Mouse (Mus musculus) forebrain, embryonic 14.5 days (tissue): Measurements from ENCODE around the gene Vwa1. TPM values are rescaled to one million over a fixed set of nuclear protein-coding genes. Genes with fewer than 3 reads are reported as not detected.
A peak's percentile ranks its signal among the peaks of the same experiment; 100 is the strongest.
"Not testable (repeated sequence)": the region's sequence is repeated elsewhere in the genome, so short reads cannot be mapped to it uniquely, and the experiment has no call there.

Experiments
- ATAC-seq: fragments of 200-750 bp; cut with Nextera tagmentation; 2 replicates; pipeline ENCODE4 v1.8.0; 2017; ENCODE audit warnings: mild to moderate bottlenecking, moderate library complexity
- DNase-seq: peaks from one replicate; pipeline ENCODE4 v3.0.0-alpha.2; 2015; ENCODE audit warnings: low spot score
- H3K27ac ChIP-seq: fragments of 300-500 bp; sonication (generic); 2 replicates; pipeline ENCODE4 v1.5.1; 2014; ENCODE audit warnings: low read depth, mild to moderate bottlenecking, control low read depth, low read length, moderate library complexity
- H3K27me3 ChIP-seq: fragments of 300-500 bp; sonication (generic); replicated peaks from 2 replicates; pipeline ENCODE4 v1.6.1; 2014; ENCODE audit warnings: low read length, control low read depth, mixed read lengths; ENCODE audit not compliant: control insufficient read depth, insufficient read depth
- H3K36me3 ChIP-seq: fragments of 300-500 bp; sonication (generic); 2 replicates; pipeline ENCODE4 v1.6.1; 2014; ENCODE audit warnings: low read length, control low read depth; ENCODE audit not compliant: control insufficient read depth, insufficient read depth
- H3K4me1 ChIP-seq: fragments of 300-500 bp; sonication (generic); 2 replicates; pipeline ENCODE4 v1.6.1; 2014; ENCODE audit warnings: antibody characterized with exemption, low read length, control low read depth; ENCODE audit not compliant: control insufficient read depth, insufficient read depth
- H3K4me2 ChIP-seq: fragments of 300-500 bp; sonication (generic); 2 replicates; pipeline ENCODE4 v1.6.1; 2014; ENCODE audit warnings: mild to moderate bottlenecking, control low read depth, low read length
- H3K4me3 ChIP-seq: fragments of 300-500 bp; sonication (generic); 2 replicates; pipeline ENCODE4 v1.5.1; 2014; ENCODE audit warnings: low read depth, low read length, control low read depth
- H3K9ac ChIP-seq: fragments of 300-500 bp; sonication (generic); 2 replicates; pipeline ENCODE4 v1.6.1; 2014; ENCODE audit warnings: mild to moderate bottlenecking, low read length, control low read depth, moderate library complexity
- H3K9me3 ChIP-seq: fragments of 300-500 bp; sonication (generic); replicated peaks from 2 replicates; pipeline ENCODE4 v1.6.1; 2016; ENCODE audit warnings: low read length, control low read depth, mixed read lengths; ENCODE audit not compliant: control insufficient read depth
- WGBS: fragments of 180-500 bp; shearing (Covaris S2); extraction: QIAGEN DNeasy Blood & Tissue Kit; methylation state at CpG from one replicate; pipeline ENCODE4 v1.1.7; 2014; 5-methylcytosine and 5-hydroxymethylcytosine counted together
- polyA plus RNA-seq: library from polyadenylated mRNA; unstranded; fragments of >200 nt; fragmentation: Nextera tagmentation; extraction: Ambion mirVana; gene quantifications from 2 replicates; pipeline ENCODE4 v1.2.1, GENCODE M21; 2014

The Vwa1 gene
- polyA plus RNA-seq, 1 experiment from 2014 or later = 21.8 TPM

DNA sequence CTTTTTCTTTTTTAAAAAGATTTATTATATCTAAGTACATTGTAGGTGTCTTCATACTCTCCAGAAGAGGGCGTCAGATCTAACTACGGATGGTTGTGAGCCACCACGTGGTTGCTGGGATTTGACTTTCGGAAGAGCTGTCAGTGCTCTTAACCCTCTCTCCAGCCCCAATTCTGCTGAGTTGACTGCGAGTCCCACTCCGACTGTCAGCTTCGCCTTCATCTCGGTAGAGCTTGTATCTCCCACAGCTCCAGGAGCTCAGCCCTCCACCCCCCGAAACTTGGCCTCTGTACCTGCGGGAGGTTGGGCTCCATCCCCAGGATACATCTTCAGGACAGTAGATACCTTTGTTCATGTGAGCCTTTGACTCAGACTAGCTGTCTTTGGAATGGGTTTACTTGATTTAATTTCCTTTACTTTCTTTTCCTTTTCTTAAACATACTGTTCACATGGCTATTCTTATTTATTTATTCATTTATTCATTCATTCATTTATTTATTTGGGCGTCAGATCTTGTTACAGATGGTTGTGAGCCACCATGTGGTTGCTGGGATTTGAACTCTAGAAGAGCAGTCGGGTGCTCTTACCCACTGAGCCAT lies 28.3 kb upstream of the Vwa1 start, which contains the start of gene Mrpl20:
Mrpl20 (plus strand) TSS at position 138 of the 599 bp plus-strand sequence.
- WGBS = 7% methylated on average over 12 of the region's 12 CpGs
- no peaks in the 10 kb centered on the region for H3K27me3 ChIP-seq
- H3K4me2 ChIP-seq = peak within 1 kb of the TSS; percentile 83
- H3K27ac ChIP-seq = peak within 1 kb of the TSS; percentile 57
- ATAC-seq (peak; percentile 1; the same call in 1 of the 2 replicates), DNase-seq (peak; percentile 32)
- H3K9me3 ChIP-seq = no peaks in the 10 kb centered on the region
- peak within 1 kb of the TSS; percentile 83 for H3K4me3 ChIP-seq
- peak within 1 kb of the TSS; percentile 86 for H3K9ac ChIP-seq
- peaks cover 22% of the 10 kb centered on the region for H3K36me3 ChIP-seq
- H3K4me1 ChIP-seq = peaks cover 11% of the 10 kb centered on the region

DNA sequence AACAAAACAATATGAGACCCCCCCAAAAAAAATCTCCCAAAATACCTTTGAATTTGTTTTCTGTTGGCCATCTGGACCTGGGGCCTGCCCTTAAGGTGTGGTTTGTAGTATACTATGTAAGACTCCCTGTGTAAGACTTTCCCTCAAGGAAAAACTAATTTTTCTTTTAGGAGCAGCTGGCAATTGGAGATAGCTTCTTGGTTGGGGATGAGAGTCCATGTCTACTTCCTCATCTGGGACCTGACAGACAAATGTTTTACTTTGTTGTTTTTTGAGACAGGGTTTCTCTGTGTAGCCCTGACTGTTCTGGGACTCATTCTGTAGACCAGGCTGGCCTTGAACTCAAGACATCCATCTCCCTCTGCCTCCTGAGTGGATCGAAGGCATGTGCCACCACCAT lies 27.6 kb upstream of the Vwa1 start:
- WGBS = 100% methylated on average over 1 of the region's 1 CpGs

GRCm38 (mm10) chr4:155793730-155794129 lies 19.2 kb upstream of the Vwa1 start:
- 86% methylated on average over 2 of the region's 2 CpGs for WGBS
- no peaks in the 10 kb centered on the region for H3K27me3 ChIP-seq
- H3K4me2 ChIP-seq = no peak overlapping the region
- DNase-seq = no peak
- ATAC-seq = no peak
- H3K36me3 ChIP-seq = no peaks in the 10 kb centered on the region
- H3K9me3 ChIP-seq = no peaks in the 10 kb centered on the region
- no peak overlapping the region for H3K9ac ChIP-seq
- H3K27ac ChIP-seq = no peak overlapping the region
- H3K4me3 ChIP-seq = no peak overlapping the region
- H3K4me1 ChIP-seq = no peaks in the 10 kb centered on the region

More for the DNA sequence above, 27.6 kb upstream of the Vwa1 start:
- Histone ChIP-seq H3K4me1 (peaks cover 11% of the 10 kb centered on the region), H3K9ac (no peak overlapping the region), H3K4me3 (no peak overlapping the region), H3K9me3 (no peaks in the 10 kb centered on the region), H3K27me3 (no peaks in the 10 kb centered on the region), H3K4me2 (no peak overlapping the region), H3K27ac (no peak overlapping the region), H3K36me3 (peaks cover 14% of the 10 kb centered on the region)
- ATAC-seq (no peak), DNase-seq (no peak)

GRCm38 (mm10) chr4:155791240-155791933 lies 16.9 kb upstream of the Vwa1 start:
- ATAC-seq (no peak), DNase-seq (no peak)
- no peaks in the 10 kb centered on the region for H3K27me3 ChIP-seq
- H3K4me2 ChIP-seq = no peak overlapping the region
- no peak overlapping the region for H3K27ac ChIP-seq
- H3K4me3 ChIP-seq = no peak overlapping the region
- H3K36me3 ChIP-seq = no peaks in the 10 kb centered on the region
- no peaks in the 10 kb centered on the region for H3K4me1 ChIP-seq
- no peaks in the 10 kb centered on the region for H3K9me3 ChIP-seq
- H3K9ac ChIP-seq = no peak overlapping the region
- 76% methylated on average over 24 of the region's 24 CpGs for WGBS

DNA sequence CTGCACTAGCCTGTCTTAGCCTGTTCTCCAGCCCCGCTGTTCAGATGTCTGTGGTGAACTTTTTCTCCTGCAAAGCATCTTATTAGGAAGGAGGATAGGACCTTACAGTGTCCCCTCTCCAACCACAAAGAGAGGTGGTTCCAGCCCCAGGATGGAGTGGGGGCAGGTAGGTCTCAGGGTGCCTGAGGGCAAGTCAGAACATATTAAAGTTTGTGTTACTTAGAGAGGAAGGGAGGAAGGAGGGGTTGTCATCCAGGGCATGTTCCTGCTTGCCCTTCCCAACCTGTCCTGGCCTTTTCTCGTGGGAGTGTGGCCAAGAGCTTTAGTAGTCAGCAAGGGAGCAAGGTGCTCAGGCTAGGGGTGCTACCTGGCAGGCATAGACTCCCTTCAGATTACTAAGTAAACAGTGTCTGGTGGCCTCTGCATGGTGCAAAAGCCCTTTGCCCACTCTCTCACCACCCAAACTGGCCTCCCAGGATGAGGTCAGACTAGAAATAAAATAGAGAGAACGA lies 16.2 kb upstream of the Vwa1 start:
- Histone ChIP-seq H3K9me3 (no peaks in the 10 kb centered on the region), H3K4me2 (no peak overlapping the region), H3K27ac (no peak overlapping the region), H3K4me3 (no peak overlapping the region), H3K9ac (no peak overlapping the region), H3K4me1 (no peaks in the 10 kb centered on the region), H3K27me3 (no peaks in the 10 kb centered on the region), H3K36me3 (no peaks in the 10 kb centered on the region)
- DNase-seq (no peak), ATAC-seq (no peak)
- 80% methylated on average over 3 of the region's 3 CpGs for WGBS

DNA sequence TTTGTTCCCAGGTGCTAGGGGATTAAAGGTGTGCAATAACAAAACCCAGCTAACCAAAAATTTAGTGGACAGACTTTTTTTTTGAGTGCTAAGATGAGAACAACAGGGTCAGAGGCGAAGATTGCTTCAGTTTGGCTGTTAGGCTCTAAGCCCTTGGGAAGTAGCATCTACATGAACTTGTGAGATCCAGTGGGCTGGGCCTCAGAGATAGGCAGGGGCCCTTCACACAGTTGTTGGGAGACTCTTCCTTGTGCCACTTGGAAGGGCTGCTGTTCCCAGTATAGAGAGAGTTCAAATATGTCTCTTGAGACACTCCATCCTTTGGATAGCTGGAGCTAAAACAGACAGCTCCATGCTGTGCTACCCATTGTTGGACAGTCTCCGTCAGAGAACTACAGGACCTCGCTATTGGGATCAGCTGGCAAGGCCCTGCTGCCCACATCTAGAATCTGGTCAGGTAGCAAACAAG lies 15.6 kb upstream of the Vwa1 start, which contains the start of gene Ankrd65:
Ankrd65 (plus strand) TSS at position 419 of the 469 bp plus-strand sequence.
- Histone ChIP-seq H3K27ac (no peak within 1 kb of the TSS), H3K9me3 (no peaks in the 10 kb centered on the region), H3K4me3 (no peak within 1 kb of the TSS), H3K4me2 (no peak within 1 kb of the TSS), H3K9ac (no peak within 1 kb of the TSS), H3K27me3 (no peaks in the 10 kb centered on the region), H3K4me1 (no peaks in the 10 kb centered on the region), H3K36me3 (no peaks in the 10 kb centered on the region)
- no peak for DNase-seq
- WGBS = 68% methylated on average over 3 of the region's 3 CpGs
- no peak for ATAC-seq

DNA sequence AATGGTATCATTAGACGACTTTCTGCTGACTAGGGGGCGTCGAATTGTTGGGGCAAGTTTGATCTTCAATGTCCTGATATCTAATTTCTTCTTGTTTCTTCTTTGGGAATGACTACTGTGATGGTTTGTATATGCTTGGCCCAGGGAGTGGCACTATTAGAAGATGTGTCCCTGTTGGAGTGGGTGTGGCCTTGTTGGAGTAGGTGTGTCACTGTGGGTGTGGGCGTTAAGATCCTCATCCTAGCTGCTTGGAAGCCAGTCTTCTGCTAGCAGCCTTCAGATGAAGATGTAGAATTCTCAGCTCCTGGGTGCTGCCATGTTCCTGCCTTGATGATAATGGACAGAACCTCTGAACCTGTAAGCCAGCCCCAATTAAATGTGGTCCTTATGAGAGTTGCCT lies 14.3 kb upstream of the Vwa1 start:
- H3K4me3 ChIP-seq, H3K36me3 ChIP-seq, H3K4me1 ChIP-seq, H3K9ac ChIP-seq, H3K27me3 ChIP-seq, ATAC-seq, DNase-seq, H3K27ac ChIP-seq, H3K9me3 ChIP-seq, H3K4me2 ChIP-seq: not testable (repeated sequence)
- WGBS = 88% methylated on average over 4 of the region's 4 CpGs

DNA sequence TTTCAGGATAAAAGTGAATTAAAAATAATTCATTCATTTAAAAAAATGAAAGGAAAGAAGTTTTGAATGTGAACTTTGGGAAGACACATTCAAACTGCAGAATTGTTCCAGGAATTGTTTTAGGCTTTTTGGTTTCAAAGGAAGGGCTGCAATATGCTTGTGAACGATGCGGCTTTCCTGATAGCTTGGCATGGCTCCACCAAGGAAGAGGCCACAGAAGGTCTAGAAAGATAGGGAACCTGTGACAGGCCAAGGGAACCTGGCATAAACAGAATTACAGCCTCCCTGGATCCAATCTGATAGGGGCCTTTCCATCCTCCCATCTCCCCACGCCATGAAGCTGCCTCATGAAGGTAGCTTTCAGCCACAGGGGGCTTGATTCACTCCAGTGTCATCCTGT lies 13.8 kb upstream of the Vwa1 start:
- H3K27ac ChIP-seq = no peak overlapping the region
- DNase-seq (no peak), ATAC-seq (no peak)
- H3K9me3 ChIP-seq = no peaks in the 10 kb centered on the region
- H3K27me3 ChIP-seq = no peaks in the 10 kb centered on the region
- no peak overlapping the region for H3K9ac ChIP-seq
- H3K36me3 ChIP-seq = no peaks in the 10 kb centered on the region
- no peak overlapping the region for H3K4me3 ChIP-seq
- no peak overlapping the region for H3K4me2 ChIP-seq
- H3K4me1 ChIP-seq = 0 out of 2 replicates have a peak, but pooled peaks cover 3% of the 10 kb centered on the region
- WGBS = 84% methylated on average over 3 of the region's 3 CpGs

DNA sequence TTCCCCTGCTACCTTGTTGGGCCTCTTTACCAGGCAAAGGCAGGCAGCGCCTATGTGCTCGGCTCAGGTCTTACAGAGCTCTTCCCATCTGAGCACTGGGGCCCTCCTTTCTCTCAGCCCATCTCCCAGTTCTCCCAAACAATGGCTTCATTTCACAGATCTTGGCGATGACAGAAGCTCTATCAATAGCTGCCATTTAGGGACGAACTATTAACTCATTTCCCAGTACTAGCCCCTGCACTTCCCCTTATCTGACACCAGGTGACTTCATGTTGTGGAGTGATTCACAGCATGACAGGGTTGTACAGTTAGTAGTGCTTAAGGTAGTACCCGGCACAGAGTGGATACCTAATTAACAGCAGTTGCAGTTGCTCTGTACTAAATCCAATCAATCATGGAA lies 11.3 kb upstream of the Vwa1 start, which contains the start of gene Tmem88b:
Tmem88b (minus strand) TSS at position 56 of the 400 bp plus-strand sequence.
- Histone ChIP-seq H3K36me3 (no peaks in the 10 kb centered on the region), H3K27me3 (no peaks in the 10 kb centered on the region), H3K4me3 (peak within 1 kb of the TSS; percentile 57), H3K27ac (peak within 1 kb of the TSS; percentile 79; the same call in 1 of the 2 replicates), H3K4me1 (0 out of 2 replicates have a peak, but pooled peaks cover 3% of the 10 kb centered on the region), H3K4me2 (peak within 1 kb of the TSS; percentile 64), H3K9me3 (no peaks in the 10 kb centered on the region), H3K9ac (peak within 1 kb of the TSS; percentile 82)
- 62% methylated on average over 5 of the region's 5 CpGs for WGBS
- DNase-seq (no peak), ATAC-seq (no peak)
